Mouse (Mus musculus): ENCODE data around the gene Gcnt4. TPM values are rescaled to one million over a fixed set of nuclear protein-coding genes. Genes with fewer than 3 reads are reported as not detected.

Gene Gcnt4
- polyA plus RNA-seq, 1 experiment: not detected

DNA sequence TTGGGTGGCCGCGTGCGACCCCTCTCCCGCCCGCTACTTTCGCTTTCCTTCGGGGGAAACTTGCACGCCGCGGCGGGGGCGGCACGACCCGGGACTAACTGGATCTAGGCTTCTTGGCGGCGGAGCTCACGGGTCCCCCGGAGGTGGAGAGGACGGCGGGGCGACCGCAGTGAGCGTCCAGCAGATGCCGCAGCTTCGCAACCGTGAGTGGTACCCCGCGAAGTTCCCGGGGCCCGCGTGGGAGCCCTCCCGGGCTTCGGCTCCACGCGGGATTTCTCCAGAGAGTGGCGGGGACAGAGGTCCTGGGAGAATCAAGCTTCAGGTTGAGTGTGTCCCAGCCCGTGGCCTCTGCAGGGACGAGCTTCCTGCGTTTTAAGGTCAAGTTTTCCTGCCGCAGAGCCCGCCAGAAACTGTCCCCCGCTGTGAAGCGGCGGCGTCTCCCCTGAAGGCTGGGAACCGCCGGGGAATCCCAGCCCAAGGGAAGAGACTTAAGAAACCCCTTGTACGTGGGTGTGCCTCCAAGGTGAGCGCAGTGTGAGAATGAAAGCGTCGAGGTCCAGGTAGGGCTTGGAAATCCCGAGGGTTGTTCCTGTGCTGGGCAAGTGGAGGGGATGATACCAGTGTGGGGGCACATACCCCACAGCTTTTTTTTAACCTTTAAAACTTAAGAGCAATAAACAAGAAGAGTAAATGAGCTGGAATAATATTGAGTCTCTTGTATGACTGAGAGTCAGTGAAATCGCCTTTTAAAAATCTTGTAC is 676 bp downstream of the Gcnt4 start:
- peaks cover 17% of the 10 kb centered on the region for H3K4me1 ChIP-seq (ENCODE audit: control insufficient read depth, insufficient read depth, low read length)
- WGBS: 1% methylated on average over 53 of the region's 53 CpGs
- H3K27ac ChIP-seq (ENCODE audit: insufficient read depth, low read depth, low read length): no peak overlapping the region
- peak overlapping the region; percentile 58 for H3K4me3 ChIP-seq (ENCODE audit: insufficient read depth, low read depth, low read length)
- no peak for TF ChIP-seq POLR2A (IDR thresholded peaks at IDR 0.05; ENCODE audit: insufficient read depth, low read depth, low read length)

- no peak overlapping the region for H3K27ac ChIP-seq (ENCODE audit: insufficient read depth, low read depth, low read length)
- TF ChIP-seq CTCF (IDR thresholded peaks at IDR 0.05; ENCODE audit: insufficient read depth, low read depth, low read length) (no peak), POLR2A (IDR thresholded peaks at IDR 0.05; ENCODE audit: insufficient read depth, low read depth, low read length) (no peak)
- peaks cover 17% of the 10 kb centered on the region for H3K4me1 ChIP-seq (ENCODE audit: control insufficient read depth, insufficient read depth, low read length)
- 73% methylated on average over 10 of the region's 10 CpGs for WGBS
- H3K4me3 ChIP-seq (ENCODE audit: insufficient read depth, low read depth, low read length): peak overlapping the region; percentile 23; the same call in 1 of the 2 replicates
These were observed 1.7 kb downstream of the Gcnt4 start for GRCm38 (mm10) chr13:96925991-96926725.

DNA sequence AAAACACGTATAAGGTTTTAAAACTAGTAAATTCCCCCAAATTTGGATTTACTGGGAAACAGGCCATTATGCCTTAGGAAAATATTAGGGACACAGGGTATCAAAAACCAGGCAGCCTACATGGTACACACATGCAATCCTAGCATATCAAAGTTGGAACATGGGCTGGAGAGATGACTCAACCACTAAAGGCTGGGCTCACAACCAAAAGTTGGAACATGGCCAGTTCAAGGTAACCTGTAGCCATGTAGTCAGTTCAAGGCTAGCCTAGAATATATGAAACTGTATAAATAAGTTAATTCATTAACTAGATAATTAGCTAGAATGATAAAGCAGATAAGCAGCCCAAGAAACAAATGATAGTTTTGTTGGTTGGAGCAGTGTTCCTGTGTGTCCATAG is 3.3 kb downstream of the Gcnt4 start:
- Histone ChIP-seq H3K4me3 (ENCODE audit: insufficient read depth, low read depth, low read length) (no peak overlapping the region), H3K27ac (ENCODE audit: insufficient read depth, low read depth, low read length) (0 out of 2 replicates have a peak overlapping the region, but pooled peaks have one; percentile 3), H3K4me1 (ENCODE audit: control insufficient read depth, insufficient read depth, low read length) (peaks cover 17% of the 10 kb centered on the region)
- TF ChIP-seq POLR2A (IDR thresholded peaks at IDR 0.05; ENCODE audit: insufficient read depth, low read depth, low read length) (no peak), CTCF (IDR thresholded peaks at IDR 0.05; ENCODE audit: insufficient read depth, low read depth, low read length) (no peak)
- 98% methylated on average over 1 of the region's 1 CpGs for WGBS

DNA sequence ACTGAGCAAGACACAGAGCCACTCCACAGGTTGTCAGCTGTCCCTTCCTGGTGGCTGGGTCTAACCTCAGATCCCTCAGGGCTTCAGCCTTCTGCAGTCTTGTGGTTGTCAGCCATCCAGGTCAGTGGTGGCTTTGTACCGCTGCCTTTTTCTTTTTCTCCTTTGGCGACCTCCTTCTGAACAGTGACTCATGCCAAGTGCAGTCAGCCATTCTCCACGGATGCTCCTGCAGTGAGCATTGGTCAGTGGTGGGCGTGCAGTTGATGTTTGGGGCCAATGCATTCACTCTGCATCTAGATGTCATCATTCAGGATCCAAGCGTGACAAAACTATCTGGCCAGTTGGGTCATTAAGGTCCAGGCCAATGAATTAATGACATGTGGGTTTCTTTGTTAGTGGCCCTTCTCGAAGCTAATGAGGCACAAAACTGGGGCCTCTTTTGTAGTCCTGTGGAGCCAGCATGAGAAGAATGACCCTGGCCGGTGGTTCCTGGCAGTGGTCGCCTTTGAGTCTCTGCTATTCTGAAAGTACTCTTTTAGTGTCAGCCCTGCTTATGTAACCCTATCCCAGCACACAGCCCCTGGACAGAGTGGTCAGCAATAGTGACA is 4.0 kb downstream of the Gcnt4 start:
- Histone ChIP-seq H3K4me3 (ENCODE audit: insufficient read depth, low read depth, low read length) (no peak overlapping the region), H3K27ac (ENCODE audit: insufficient read depth, low read depth, low read length) (0 out of 2 replicates have a peak overlapping the region, but pooled peaks have one; percentile 3), H3K4me1 (ENCODE audit: control insufficient read depth, insufficient read depth, low read length) (peaks cover 17% of the 10 kb centered on the region)
- WGBS: 32% methylated on average over 8 of the region's 8 CpGs
- TF ChIP-seq POLR2A (IDR thresholded peaks at IDR 0.05; ENCODE audit: insufficient read depth, low read depth, low read length): no peak

GRCm38 (mm10) chr13:96932745-96933144 is 8.3 kb downstream of the Gcnt4 start:
- Histone ChIP-seq H3K4me1 (ENCODE audit: control insufficient read depth, insufficient read depth, low read length) (0 out of 2 replicates have a peak, but pooled peaks cover 4% of the 10 kb centered on the region), H3K27ac (ENCODE audit: insufficient read depth, low read depth, low read length) (no peak overlapping the region), H3K4me3 (ENCODE audit: insufficient read depth, low read depth, low read length) (no peak overlapping the region)
- 79% methylated on average over 5 of the region's 5 CpGs for WGBS
- TF ChIP-seq POLR2A (IDR thresholded peaks at IDR 0.05; ENCODE audit: insufficient read depth, low read depth, low read length) (no peak), CTCF (IDR thresholded peaks at IDR 0.05; ENCODE audit: insufficient read depth, low read depth, low read length) (no peak)

- TF ChIP-seq POLR2A (IDR thresholded peaks at IDR 0.05; ENCODE audit: insufficient read depth, low read depth, low read length) (no peak), CTCF (IDR thresholded peaks at IDR 0.05; ENCODE audit: insufficient read depth, low read depth, low read length) (no peak)
- 33% methylated on average over 8 of the region's 8 CpGs for WGBS
- H3K4me3 ChIP-seq (ENCODE audit: insufficient read depth, low read depth, low read length): no peak overlapping the region
- H3K27ac ChIP-seq (ENCODE audit: insufficient read depth, low read depth, low read length): no peak overlapping the region
- H3K4me1 ChIP-seq (ENCODE audit: control insufficient read depth, insufficient read depth, low read length): 0 out of 2 replicates have a peak, but pooled peaks cover 2% of the 10 kb centered on the region
These were observed 8.9 kb downstream of the Gcnt4 start for GRCm38 (mm10) chr13:96933367-96933766.

- Histone ChIP-seq H3K4me1 (ENCODE audit: control insufficient read depth, insufficient read depth, low read length) (no peaks in the 10 kb centered on the region), H3K4me3 (ENCODE audit: insufficient read depth, low read depth, low read length) (no peak overlapping the region), H3K27ac (ENCODE audit: insufficient read depth, low read depth, low read length) (no peak overlapping the region)
- TF ChIP-seq POLR2A (IDR thresholded peaks at IDR 0.05; ENCODE audit: insufficient read depth, low read depth, low read length) (no peak), CTCF (IDR thresholded peaks at IDR 0.05; ENCODE audit: insufficient read depth, low read depth, low read length) (no peak)
- WGBS: 84% methylated on average over 6 of the region's 6 CpGs
These were observed 11.8 kb downstream of the Gcnt4 start for GRCm38 (mm10) chr13:96936173-96936777.

- 83% methylated on average over 10 of the region's 10 CpGs for WGBS
- Histone ChIP-seq H3K4me1 (ENCODE audit: control insufficient read depth, insufficient read depth, low read length) (no peaks in the 10 kb centered on the region), H3K4me3 (ENCODE audit: insufficient read depth, low read depth, low read length) (no peak overlapping the region), H3K27ac (ENCODE audit: insufficient read depth, low read depth, low read length) (no peak overlapping the region)
- TF ChIP-seq CTCF (IDR thresholded peaks at IDR 0.05; ENCODE audit: insufficient read depth, low read depth, low read length) (no peak), POLR2A (IDR thresholded peaks at IDR 0.05; ENCODE audit: insufficient read depth, low read depth, low read length) (no peak)
These were observed 12.6 kb downstream of the Gcnt4 start for GRCm38 (mm10) chr13:96937059-96937558.
